Mouse (Mus musculus): ENCODE results near the gene P4ha2.
"Not testable (repeated sequence)": the region's sequence is repeated elsewhere in the genome, so short reads cannot be mapped to it uniquely, and the experiment has no call there.

The P4ha2 gene

DNA sequence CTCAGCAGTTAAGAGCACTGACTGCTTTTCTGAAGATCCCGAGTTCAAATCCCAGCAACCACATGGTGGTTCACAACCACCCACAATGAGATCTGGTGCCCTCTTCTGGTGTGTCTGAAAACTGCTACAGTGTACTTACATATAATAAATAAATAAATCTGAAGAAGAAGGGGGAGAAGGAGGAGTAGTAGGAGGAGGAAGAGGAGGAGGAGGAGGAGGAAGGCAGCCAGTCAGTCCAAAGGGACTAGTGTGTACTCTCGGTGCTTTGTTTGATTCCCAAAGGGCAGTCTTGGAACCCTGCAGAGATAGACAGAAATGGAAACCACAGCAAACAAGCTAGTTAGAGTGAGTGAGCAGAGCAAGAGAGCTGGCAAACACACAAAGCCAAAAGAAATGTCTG is 40.3 kb downstream of the P4ha2 start:
- DNase-seq (ENCODE audit: low spot score) = not testable (repeated sequence)

DNA sequence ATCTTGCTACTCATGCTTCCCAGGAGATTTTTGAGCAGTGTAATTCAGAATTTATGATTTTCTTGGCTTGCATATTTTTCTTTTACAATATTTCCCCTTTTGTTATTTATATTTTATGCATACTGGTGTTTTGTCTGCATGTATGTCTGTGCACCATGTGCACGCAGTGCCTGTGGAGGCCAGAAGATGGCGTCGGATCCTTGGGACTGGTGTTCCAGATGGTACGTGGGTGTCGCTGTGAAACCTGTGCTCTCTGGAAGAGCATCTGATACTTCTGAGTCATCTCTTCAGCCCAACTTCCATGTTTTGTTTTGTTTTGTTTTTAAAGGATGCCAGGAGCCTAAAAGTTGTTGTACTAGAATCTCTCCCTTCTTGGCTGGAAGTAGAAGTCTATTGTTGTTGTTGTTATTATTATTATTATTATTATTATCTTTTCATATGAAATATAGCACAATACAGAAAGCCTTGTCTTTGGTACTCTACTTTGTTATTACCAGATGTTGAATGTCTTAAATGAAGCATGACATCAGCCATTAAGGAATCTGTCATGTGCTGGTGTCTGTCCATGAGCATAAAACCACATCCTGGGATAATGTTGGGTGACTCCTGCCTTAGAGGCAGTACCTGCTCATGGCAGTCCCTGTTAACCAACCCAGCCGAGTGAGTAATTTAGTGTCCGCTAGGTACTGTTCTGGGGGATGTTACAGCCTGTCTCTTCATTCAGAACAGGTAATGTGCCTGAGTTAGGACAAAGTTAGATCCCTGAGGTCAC is 41.5 kb downstream of the P4ha2 start:
- DNase-seq (ENCODE audit: low spot score) = no peak

GRCm38 (mm10) chr11:54144886-54145285 is 45.0 kb downstream of the P4ha2 start:
- peak; percentile 73 for DNase-seq (ENCODE audit: low spot score)

- DNase-seq (ENCODE audit: low spot score) = no peak
Measured at GRCm38 (mm10) chr11:54145990-54146389, 46.1 kb downstream of the P4ha2 start.

- DNase-seq (ENCODE audit: low spot score) = no peak
Measured at GRCm38 (mm10) chr11:54149791-54150465, 50.0 kb downstream of the P4ha2 start.

DNA sequence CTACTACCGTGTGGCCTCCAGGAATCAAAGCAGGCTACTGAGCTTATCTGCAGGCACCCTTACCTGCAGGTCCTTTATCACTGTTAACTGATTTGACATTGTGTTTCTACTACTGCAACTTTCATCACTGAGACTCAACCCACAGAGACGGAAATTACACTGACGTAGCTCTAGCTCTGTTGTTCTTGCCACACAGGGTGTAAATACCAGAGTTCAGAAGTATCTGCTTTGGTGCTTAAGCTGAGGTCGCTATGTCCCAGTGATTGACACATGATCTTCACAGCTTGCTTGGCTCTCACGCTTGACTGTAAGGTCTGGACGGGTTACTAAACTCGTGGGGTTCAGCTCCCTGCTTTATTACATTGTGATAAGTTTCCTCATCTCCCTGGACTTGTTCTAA is 51.2 kb downstream of the P4ha2 start:
- DNase-seq (ENCODE audit: low spot score) = peak; percentile 64

DNA sequence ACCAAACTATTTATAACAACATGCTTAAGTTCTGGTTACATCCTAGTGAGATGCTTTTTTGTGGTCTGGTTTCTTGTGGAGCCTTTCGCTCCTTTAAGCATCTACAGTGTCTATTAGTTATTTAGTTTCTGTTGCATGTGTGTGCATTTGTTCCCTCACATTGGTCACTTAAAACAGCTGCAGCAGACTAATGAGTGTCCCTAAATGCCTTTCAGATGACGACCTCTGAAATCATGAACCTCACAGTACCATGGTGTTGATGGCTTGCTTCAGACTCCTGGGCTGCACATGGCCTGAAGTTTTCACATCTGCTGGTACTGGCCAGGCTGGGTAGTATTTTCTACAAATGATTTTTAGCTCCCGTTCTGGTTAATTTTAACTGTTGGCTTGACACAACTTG is 53.1 kb downstream of the P4ha2 start:
- DNase-seq (ENCODE audit: low spot score) = no peak

GRCm38 (mm10) chr11:54155864-54156263 is 56.0 kb downstream of the P4ha2 start:
- peak; percentile 80 for DNase-seq (ENCODE audit: low spot score)

- DNase-seq (ENCODE audit: low spot score) = no peak
Measured at GRCm38 (mm10) chr11:54156504-54156903, 56.6 kb downstream of the P4ha2 start.

DNA sequence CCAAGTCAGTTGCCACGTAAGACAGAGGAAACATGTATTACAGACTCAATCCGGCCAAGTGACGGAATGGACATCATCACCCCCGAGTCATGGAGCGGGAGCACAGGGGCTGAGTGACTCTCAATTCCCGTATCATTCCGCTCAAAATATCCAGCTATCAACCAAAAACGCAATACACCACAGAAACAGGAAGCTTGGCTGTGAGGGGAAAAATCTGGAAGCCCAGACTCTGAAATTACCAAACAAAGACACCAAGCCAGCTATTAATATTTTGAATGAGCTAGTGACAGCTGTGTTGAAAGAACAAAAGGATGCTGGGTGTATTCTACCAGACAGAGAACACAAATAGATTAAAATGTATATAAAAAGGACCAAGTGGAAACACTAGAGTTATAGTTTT is 57.7 kb downstream of the P4ha2 start:
- DNase-seq (ENCODE audit: low spot score) = no peak

DNA sequence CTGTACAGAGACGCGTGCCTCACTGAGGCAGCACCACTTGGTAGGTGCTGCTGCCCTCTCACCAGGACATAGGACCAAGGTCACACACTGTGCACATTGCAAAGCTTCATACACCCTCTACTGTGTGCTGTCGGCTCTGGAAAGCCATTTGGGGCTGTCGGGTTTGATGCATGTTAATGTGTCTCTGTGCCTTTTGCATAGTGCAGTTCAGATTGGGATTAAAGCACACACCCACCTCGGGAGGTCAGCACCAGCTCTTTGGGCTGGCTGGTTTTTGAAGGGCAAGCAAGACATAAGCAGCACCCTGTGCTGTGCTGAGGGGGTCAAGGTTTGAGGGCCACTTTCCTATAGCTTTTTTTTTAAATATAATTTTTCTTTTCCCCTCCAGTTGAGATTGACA is 60.5 kb downstream of the P4ha2 start:
- no peak for DNase-seq (ENCODE audit: low spot score)

DNA sequence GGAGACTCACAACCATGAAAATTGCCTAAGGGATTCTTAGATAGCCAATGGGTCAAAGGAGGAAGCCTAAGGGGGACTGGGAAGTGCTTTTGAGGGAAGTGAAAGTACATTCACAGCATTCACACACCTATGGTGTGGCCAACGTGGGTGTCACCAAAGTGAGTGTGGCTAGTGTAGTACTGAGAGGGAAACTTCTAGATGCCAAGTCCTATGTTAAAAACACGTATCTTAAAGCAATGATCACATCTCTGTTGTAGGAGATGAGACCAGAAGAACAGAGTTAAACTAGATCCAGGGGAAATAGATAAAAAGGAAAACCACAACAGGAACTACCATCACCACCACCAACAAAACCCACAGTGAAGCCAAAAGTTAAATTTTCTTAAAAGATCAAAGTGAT is 61.0 kb downstream of the P4ha2 start:
- DNase-seq (ENCODE audit: low spot score) = peak; percentile 36

DNA sequence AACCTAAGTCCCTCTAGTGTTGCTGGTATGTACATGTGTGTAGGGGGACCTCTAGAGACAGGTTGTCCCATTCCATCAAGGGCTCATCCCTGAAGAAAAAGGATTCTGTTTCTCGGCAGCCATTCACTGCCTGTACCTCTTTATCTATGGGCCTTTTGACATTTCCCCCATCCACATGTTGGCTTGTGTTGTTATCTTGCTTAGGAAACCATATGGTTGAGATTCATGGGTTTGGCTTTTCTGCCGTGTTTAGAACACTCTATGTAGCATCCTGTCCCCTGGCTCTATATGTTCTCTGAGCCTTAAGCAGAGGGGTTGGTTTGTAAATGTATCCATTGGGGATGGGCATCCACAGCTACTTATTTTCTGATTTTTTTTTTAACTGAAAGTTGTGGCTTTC is 61.6 kb downstream of the P4ha2 start:
- DNase-seq (ENCODE audit: low spot score) = no peak

DNA sequence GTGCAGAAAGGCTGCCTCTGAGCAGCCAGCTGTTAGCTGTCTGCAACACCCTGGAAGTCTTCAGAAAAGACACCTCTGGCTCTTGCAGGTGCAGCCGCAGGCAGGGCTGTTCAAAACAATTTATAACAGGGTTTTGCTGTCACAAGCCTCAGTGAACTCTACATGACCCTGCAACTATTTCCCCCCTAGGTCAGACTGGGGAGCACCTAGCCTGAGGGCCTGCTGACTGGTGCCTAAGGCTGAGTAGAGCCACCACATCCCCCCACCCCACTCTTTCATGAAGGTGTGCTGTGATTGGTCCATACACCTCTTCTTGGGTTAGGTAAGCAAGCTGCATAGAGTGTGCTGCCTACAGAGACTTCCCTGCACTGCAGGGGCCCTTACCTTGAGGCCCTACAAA is 63.1 kb downstream of the P4ha2 start:
- DNase-seq (ENCODE audit: low spot score) = peak; percentile 75

DNA sequence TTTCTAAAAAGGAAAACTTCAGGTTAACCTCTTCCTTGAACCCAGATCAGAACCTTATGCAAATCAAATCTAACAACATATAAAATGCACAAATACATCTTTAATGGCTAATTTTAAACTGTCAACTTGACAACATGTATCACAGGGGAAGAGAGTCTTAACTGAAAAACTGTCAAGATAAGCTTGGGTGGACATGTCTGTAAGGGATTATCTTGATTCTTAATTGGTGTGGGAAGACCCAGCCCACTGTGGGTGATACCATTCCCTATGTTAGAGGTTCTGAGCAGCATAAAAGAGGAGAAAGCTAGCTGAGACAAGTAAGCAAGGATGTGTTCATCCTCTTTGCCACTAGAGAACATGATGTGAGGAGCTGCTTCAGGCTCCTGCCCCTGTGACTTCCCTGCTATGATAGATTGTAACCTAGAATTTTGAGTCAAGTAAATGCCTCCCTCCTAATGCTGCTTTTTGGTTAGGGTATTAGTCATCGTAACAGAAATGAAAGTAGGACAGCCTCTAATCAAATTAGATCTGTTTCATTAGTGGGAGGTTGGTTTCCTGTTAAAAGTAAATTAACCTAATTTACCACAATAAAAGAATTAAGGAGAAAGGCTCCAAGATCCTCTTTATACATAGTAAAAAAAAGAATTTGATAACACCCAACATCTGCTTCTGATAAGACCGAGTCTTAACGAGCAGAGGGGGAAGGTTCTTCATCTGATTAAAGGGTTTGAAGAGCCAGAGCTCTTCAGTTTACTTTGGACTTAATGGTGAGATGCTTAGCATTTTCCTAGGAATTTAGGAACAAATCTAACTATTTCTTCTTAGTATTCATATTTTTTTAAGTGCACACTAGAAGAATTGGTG is 69.8 kb downstream of the P4ha2 start:
- DNase-seq (ENCODE audit: low spot score) = no peak

DNA sequence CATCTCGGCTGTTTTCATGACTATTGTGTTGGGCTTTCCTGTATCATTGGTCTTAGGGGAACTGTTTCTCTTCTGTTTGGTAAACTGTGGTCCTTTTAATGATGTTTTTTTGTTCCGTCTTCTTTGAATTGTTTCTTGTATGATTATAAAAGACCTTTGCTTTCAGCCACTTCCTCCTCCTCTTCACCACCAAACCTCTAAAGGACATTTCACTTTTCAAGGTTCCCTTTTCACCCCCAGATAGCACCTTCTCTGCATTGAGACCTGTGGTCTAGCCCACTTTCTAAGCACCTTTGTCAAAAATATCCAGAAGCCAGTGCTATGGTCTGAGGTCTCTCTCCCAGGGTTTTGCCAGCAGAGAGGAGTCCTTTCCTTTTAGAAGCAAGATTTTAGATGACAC is 71.3 kb downstream of the P4ha2 start:
- no peak for DNase-seq (ENCODE audit: low spot score)

DNA sequence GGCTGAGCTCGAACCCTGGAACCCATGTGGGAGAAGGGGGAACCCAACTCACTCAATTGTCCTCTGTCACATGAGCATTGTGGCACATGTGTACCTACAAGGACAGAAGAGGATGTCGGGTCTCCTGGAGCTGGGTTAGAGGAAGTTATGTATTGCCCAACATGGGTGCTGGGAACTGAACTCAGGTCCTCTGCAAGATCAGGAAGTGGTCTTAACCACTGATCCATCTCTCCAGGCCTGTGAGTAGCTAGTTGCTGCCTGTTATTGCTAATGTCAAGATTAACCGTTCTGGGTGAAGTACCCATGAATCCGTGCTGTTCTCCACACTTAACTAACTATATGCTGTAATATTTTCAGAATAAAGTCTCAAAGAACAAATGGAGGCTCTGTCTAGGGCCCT is 74.3 kb downstream of the P4ha2 start:
- DNase-seq (ENCODE audit: low spot score) = no peak

DNA sequence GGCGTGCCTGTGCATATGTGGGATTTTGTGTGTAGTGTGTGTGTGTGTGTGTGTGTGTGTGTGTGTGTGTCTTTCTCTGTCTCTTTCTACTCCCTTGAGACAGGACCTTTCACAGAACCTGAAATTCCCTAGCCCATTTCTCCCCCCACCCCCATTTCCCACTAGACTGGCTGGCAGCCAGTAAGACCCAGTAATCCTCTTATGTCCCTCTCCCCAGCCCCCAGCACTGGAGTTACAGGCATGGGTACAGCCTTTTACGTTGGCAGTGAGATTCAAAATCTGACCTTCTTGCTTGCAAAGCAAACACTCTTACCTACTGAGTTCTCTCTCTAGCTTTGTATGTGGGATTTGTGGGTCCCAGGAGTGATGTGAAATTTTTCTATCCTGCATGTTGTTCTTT is 75.0 kb downstream of the P4ha2 start:
- no peak for DNase-seq (ENCODE audit: low spot score)
